Mouse (Mus musculus): Measurements from ENCODE around the gene Iqschfp.

GRCm38 (mm10) chr3:68138833-68139627 lies 247.0 kb downstream of the Iqschfp start:
- no peak for TF ChIP-seq CTCF (IDR thresholded peaks at IDR 0.05; ENCODE audit: borderline replicate concordance, insufficient read depth, low read depth, low read length)
- TF ChIP-seq POLR2A (IDR thresholded peaks at IDR 0.05; ENCODE audit: borderline replicate concordance, insufficient read depth, low read length), result no peak
